Mouse (Mus musculus): Measurements from ENCODE around the gene Aak1.

Gene Aak1

GRCm38 (mm10) chr6:86959006-86959405 lies 109.7 kb downstream of the Aak1 start:
- Histone ChIP-seq H3K36me3 (ENCODE audit: insufficient read depth, low read length) (peaks cover 63% of the 10 kb centered on the region), H3K4me3 (replicated peaks; ENCODE audit: low read length) (no peak overlapping the region), H3K9me3 (ENCODE audit: low read length) (no peaks in the 10 kb centered on the region), H3K27me3 (ENCODE audit: insufficient read depth, low read length) (no peaks in the 10 kb centered on the region), H3K4me1 (replicated peaks; ENCODE audit: low read depth, low read length) (peaks cover 36% of the 10 kb centered on the region)
- TF ChIP-seq CTCF (conservative IDR thresholded peaks at IDR 0.05; ENCODE audit: low read length): no peak
- no peak for TF ChIP-seq POU5F1 (IDR thresholded peaks at IDR 0.05; ENCODE audit: borderline replicate concordance, low read length)
- TF ChIP-seq NANOG (IDR thresholded peaks at IDR 0.05; ENCODE audit: borderline replicate concordance, low read length): no peak

GRCm38 (mm10) chr6:86963987-86964685 lies 114.8 kb downstream of the Aak1 start:
- no peaks in the 10 kb centered on the region for H3K27me3 ChIP-seq (ENCODE audit: insufficient read depth, low read length)
- TF ChIP-seq NANOG (IDR thresholded peaks at IDR 0.05; ENCODE audit: borderline replicate concordance, low read length): no peak
- no peak for TF ChIP-seq CTCF (conservative IDR thresholded peaks at IDR 0.05; ENCODE audit: low read length)
- H3K4me1 ChIP-seq (replicated peaks; ENCODE audit: low read depth, low read length): peaks cover 5% of the 10 kb centered on the region; the same call in 1 of the 2 replicates
- H3K9me3 ChIP-seq (ENCODE audit: low read length): no peaks in the 10 kb centered on the region
- H3K36me3 ChIP-seq (ENCODE audit: insufficient read depth, low read length): peaks cover 84% of the 10 kb centered on the region
- no peak overlapping the region for H3K4me3 ChIP-seq (replicated peaks; ENCODE audit: low read length)

GRCm38 (mm10) chr6:86967166-86967565 lies 117.8 kb downstream of the Aak1 start:
- Histone ChIP-seq H3K4me1 (replicated peaks; ENCODE audit: low read depth, low read length) (no peaks in the 10 kb centered on the region), H3K4me3 (replicated peaks; ENCODE audit: low read length) (no peak overlapping the region), H3K36me3 (ENCODE audit: insufficient read depth, low read length) (peaks cover 72% of the 10 kb centered on the region), H3K9me3 (ENCODE audit: low read length) (no peaks in the 10 kb centered on the region), H3K27me3 (ENCODE audit: insufficient read depth, low read length) (no peaks in the 10 kb centered on the region)
- no peak for TF ChIP-seq POU5F1 (IDR thresholded peaks at IDR 0.05; ENCODE audit: borderline replicate concordance, low read length)
- no peak for TF ChIP-seq CTCF (conservative IDR thresholded peaks at IDR 0.05; ENCODE audit: low read length)
- no peak for TF ChIP-seq NANOG (IDR thresholded peaks at IDR 0.05; ENCODE audit: borderline replicate concordance, low read length)

- H3K36me3 ChIP-seq (ENCODE audit: insufficient read depth, low read length): peaks cover 26% of the 10 kb centered on the region
- no peaks in the 10 kb centered on the region for H3K27me3 ChIP-seq (ENCODE audit: insufficient read depth, low read length)
- H3K4me1 ChIP-seq (replicated peaks; ENCODE audit: low read depth, low read length): no peaks in the 10 kb centered on the region
- no peak for TF ChIP-seq POU5F1 (IDR thresholded peaks at IDR 0.05; ENCODE audit: borderline replicate concordance, low read length)
- TF ChIP-seq NANOG (IDR thresholded peaks at IDR 0.05; ENCODE audit: borderline replicate concordance, low read length): no peak
- TF ChIP-seq CTCF (conservative IDR thresholded peaks at IDR 0.05; ENCODE audit: low read length): no peak
- H3K4me3 ChIP-seq (replicated peaks; ENCODE audit: low read length): no peak overlapping the region
- H3K9me3 ChIP-seq (ENCODE audit: low read length): no peaks in the 10 kb centered on the region
Measured at GRCm38 (mm10) chr6:86973956-86974355, 124.6 kb downstream of the Aak1 start.

- Histone ChIP-seq H3K4me3 (replicated peaks; ENCODE audit: low read length) (no peak overlapping the region), H3K36me3 (ENCODE audit: insufficient read depth, low read length) (peaks cover 6% of the 10 kb centered on the region), H3K27me3 (ENCODE audit: insufficient read depth, low read length) (no peaks in the 10 kb centered on the region), H3K9me3 (ENCODE audit: low read length) (no peaks in the 10 kb centered on the region), H3K4me1 (replicated peaks; ENCODE audit: low read depth, low read length) (no peaks in the 10 kb centered on the region)
- no peak for TF ChIP-seq CTCF (conservative IDR thresholded peaks at IDR 0.05; ENCODE audit: low read length)
- no peak for TF ChIP-seq NANOG (IDR thresholded peaks at IDR 0.05; ENCODE audit: borderline replicate concordance, low read length)
- no peak for TF ChIP-seq POU5F1 (IDR thresholded peaks at IDR 0.05; ENCODE audit: borderline replicate concordance, low read length)
Measured at GRCm38 (mm10) chr6:86978156-86978908, 129.0 kb downstream of the Aak1 start.

- Histone ChIP-seq H3K9me3 (ENCODE audit: low read length) (no peaks in the 10 kb centered on the region), H3K4me1 (replicated peaks; ENCODE audit: low read depth, low read length) (no peaks in the 10 kb centered on the region), H3K4me3 (replicated peaks; ENCODE audit: low read length) (no peak overlapping the region), H3K36me3 (ENCODE audit: insufficient read depth, low read length) (peaks cover 3% of the 10 kb centered on the region), H3K27me3 (ENCODE audit: insufficient read depth, low read length) (no peaks in the 10 kb centered on the region)
- TF ChIP-seq POU5F1 (IDR thresholded peaks at IDR 0.05; ENCODE audit: borderline replicate concordance, low read length) (no peak), CTCF (conservative IDR thresholded peaks at IDR 0.05; ENCODE audit: low read length) (no peak), NANOG (IDR thresholded peaks at IDR 0.05; ENCODE audit: borderline replicate concordance, low read length) (no peak)
Measured at GRCm38 (mm10) chr6:86978909-86979265, 129.6 kb downstream of the Aak1 start.

GRCm38 (mm10) chr6:86981206-86981605 lies 131.9 kb downstream of the Aak1 start:
- H3K4me3 ChIP-seq (replicated peaks; ENCODE audit: low read length): no peak overlapping the region
- H3K9me3 ChIP-seq (ENCODE audit: low read length): no peaks in the 10 kb centered on the region
- TF ChIP-seq POU5F1 (IDR thresholded peaks at IDR 0.05; ENCODE audit: borderline replicate concordance, low read length) (no peak), CTCF (conservative IDR thresholded peaks at IDR 0.05; ENCODE audit: low read length) (no peak), NANOG (IDR thresholded peaks at IDR 0.05; ENCODE audit: borderline replicate concordance, low read length) (no peak)
- no peaks in the 10 kb centered on the region for H3K27me3 ChIP-seq (ENCODE audit: insufficient read depth, low read length)
- no peaks in the 10 kb centered on the region for H3K4me1 ChIP-seq (replicated peaks; ENCODE audit: low read depth, low read length)
- no peaks in the 10 kb centered on the region for H3K36me3 ChIP-seq (ENCODE audit: insufficient read depth, low read length)

GRCm38 (mm10) chr6:86985314-86986106 lies 136.2 kb downstream of the Aak1 start:
- H3K9me3 ChIP-seq (ENCODE audit: low read length): no peaks in the 10 kb centered on the region
- no peaks in the 10 kb centered on the region for H3K27me3 ChIP-seq (ENCODE audit: insufficient read depth, low read length)
- no peaks in the 10 kb centered on the region for H3K4me1 ChIP-seq (replicated peaks; ENCODE audit: low read depth, low read length)
- H3K36me3 ChIP-seq (ENCODE audit: insufficient read depth, low read length): no peaks in the 10 kb centered on the region
- H3K4me3 ChIP-seq (replicated peaks; ENCODE audit: low read length): no peak overlapping the region
- TF ChIP-seq CTCF (conservative IDR thresholded peaks at IDR 0.05; ENCODE audit: low read length): no peak
- TF ChIP-seq POU5F1 (IDR thresholded peaks at IDR 0.05; ENCODE audit: borderline replicate concordance, low read length): no peak
- TF ChIP-seq NANOG (IDR thresholded peaks at IDR 0.05; ENCODE audit: borderline replicate concordance, low read length): no peak

Measured in E14TG2a.4 (cell line).